Mouse (Mus musculus) hindbrain, postnatal 0 days (tissue): ENCODE results near the gene Scyl3. TPM values are rescaled to one million over a fixed set of nuclear protein-coding genes. Genes with fewer than 3 reads are reported as not detected.
A peak's percentile ranks its signal among the peaks of the same experiment; 100 is the strongest.

Experiments used
- ATAC-seq: fragments of 200-750 bp; cut with Nextera tagmentation; 2 replicates; pipeline ENCODE4 v1.8.0; 2017; ENCODE audit warnings: mild to moderate bottlenecking, moderate TSS enrichment, moderate library complexity
- DNase-seq: peaks from one replicate; pipeline ENCODE4 v3.0.0-alpha.2; 2015; ENCODE audit warnings: low spot score
- H3K27ac ChIP-seq: fragments of 300-500 bp; sonication (generic); 2 replicates; pipeline ENCODE4 v1.5.1; 2014; ENCODE audit warnings: mild to moderate bottlenecking
- H3K27me3 ChIP-seq: fragments of 300-500 bp; sonication (generic); 2 replicates; pipeline ENCODE4 v1.6.1; 2014; ENCODE audit warnings: low read length, mixed read lengths; ENCODE audit not compliant: insufficient read depth
- H3K36me3 ChIP-seq: fragments of 300-500 bp; sonication (generic); 2 replicates; pipeline ENCODE4 v1.6.1; 2014; ENCODE audit warnings: low read length, mixed read lengths; ENCODE audit not compliant: insufficient read depth
- H3K4me1 ChIP-seq: fragments of 300-500 bp; sonication (generic); 2 replicates; pipeline ENCODE4 v1.6.1; 2014; ENCODE audit warnings: antibody characterized with exemption, low read length, mixed read lengths; ENCODE audit not compliant: insufficient read depth
- H3K4me2 ChIP-seq: fragments of 300-500 bp; sonication (generic); 2 replicates; pipeline ENCODE4 v1.6.1; 2014; ENCODE audit warnings: low read depth, mild to moderate bottlenecking, low read length, moderate library complexity, mixed read lengths
- H3K4me3 ChIP-seq: fragments of 300-500 bp; sonication (generic); 2 replicates; pipeline ENCODE4 v1.5.1; 2014; ENCODE audit warnings: low read length
- H3K9ac ChIP-seq: fragments of 300-500 bp; sonication (generic); replicated peaks from 2 replicates; pipeline ENCODE4 v1.6.1; 2014; ENCODE audit warnings: mild to moderate bottlenecking, low read length, moderate library complexity, mixed read lengths
- H3K9me3 ChIP-seq: fragments of 300-500 bp; sonication (generic); 2 replicates; pipeline ENCODE4 v1.6.1; 2016; ENCODE audit warnings: low read length, mixed read lengths
- CTCF ChIP-seq: IDR thresholded peaks from 2 replicates; pipeline ENCODE4 v1.5.1; 2016; ENCODE audit warnings: antibody characterized with exemption, control low read depth, low read depth
- WGBS: fragments of 180-500 bp; shearing (Covaris S2); extraction: QIAGEN DNeasy Blood & Tissue Kit; methylation state at CpG from one replicate; pipeline ENCODE4 v1.1.7; 2014; 5-methylcytosine and 5-hydroxymethylcytosine counted together
- polyA plus RNA-seq: library from polyadenylated mRNA; unstranded; fragments of >200 nt; fragmentation: Nextera tagmentation; extraction: Ambion mirVana; gene quantifications from 2 replicates; pipeline ENCODE4 v1.2.1, GENCODE M21; 2015
- total RNA-seq: library from RNA; depleted of rRNA; stranded (reverse); fragments of >200 nt; gene quantifications from 2 replicates; pipeline ENCODE4 v1.2.3, GENCODE M21; 2014

Gene Scyl3
- total and polyA plus RNA-seq, 2 experiments from 2014 or later = 14.2 to 15.2 TPM

GRCm38 (mm10) chr1:163917349-163918160 lies 11.3 kb upstream of the Scyl3 start:
- WGBS = 98% methylated on average over 5 of the region's 5 CpGs

DNA sequence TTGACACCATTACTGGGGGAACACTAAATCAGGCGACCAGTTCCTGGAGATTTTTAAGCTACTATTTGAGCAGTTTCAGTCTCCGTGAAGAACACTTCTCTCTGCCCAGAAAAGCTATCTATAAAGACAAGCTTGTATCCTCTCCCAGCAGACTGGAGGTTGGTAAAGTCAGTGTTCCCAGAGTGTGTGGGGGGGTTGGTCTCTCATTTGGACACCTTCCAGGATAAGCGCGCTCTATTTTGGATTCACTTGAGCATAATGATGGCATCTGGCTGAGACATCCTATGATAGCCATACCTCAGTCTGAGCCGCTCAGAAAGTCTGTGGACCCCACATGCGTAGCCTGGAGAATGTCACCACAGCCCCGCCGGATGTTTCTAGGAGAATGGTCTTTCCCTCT lies 4.8 kb upstream of the Scyl3 start:
- no peak for ATAC-seq
- H3K4me3 ChIP-seq = no peak overlapping the region
- no peaks in the 10 kb centered on the region for H3K27me3 ChIP-seq
- no peak for TF ChIP-seq CTCF
- 70% methylated on average over 8 of the region's 8 CpGs for WGBS
- no peaks in the 10 kb centered on the region for H3K36me3 ChIP-seq
- DNase-seq = no peak
- no peaks in the 10 kb centered on the region for H3K4me1 ChIP-seq
- no peak overlapping the region for H3K27ac ChIP-seq
- no peak overlapping the region for H3K9ac ChIP-seq
- H3K4me2 ChIP-seq = no peak overlapping the region
- H3K9me3 ChIP-seq = no peaks in the 10 kb centered on the region

More at GRCm38 (mm10) chr1:163917349-163918160, 11.3 kb upstream of the Scyl3 start:
- no peak overlapping the region for H3K9ac ChIP-seq
- no peaks in the 10 kb centered on the region for H3K4me1 ChIP-seq
- no peak overlapping the region for H3K4me2 ChIP-seq
- no peaks in the 10 kb centered on the region; the same call in 1 of the 2 replicates for H3K36me3 ChIP-seq
- H3K27me3 ChIP-seq = no peaks in the 10 kb centered on the region
- no peaks in the 10 kb centered on the region for H3K9me3 ChIP-seq
- ATAC-seq (no peak), DNase-seq (no peak)
- H3K27ac ChIP-seq = no peak overlapping the region
- no peak overlapping the region for H3K4me3 ChIP-seq
- no peak for TF ChIP-seq CTCF

- H3K27ac ChIP-seq = peak overlapping the region; percentile 78
- peaks cover 13% of the 10 kb centered on the region; the same call in 1 of the 2 replicates for H3K36me3 ChIP-seq
- peak; percentile 9; the same call in 1 of the 2 replicates for TF ChIP-seq CTCF
- no peaks in the 10 kb centered on the region for H3K9me3 ChIP-seq
- peaks cover 5% of the 10 kb centered on the region for H3K4me1 ChIP-seq
- peak; percentile 97 for DNase-seq
- WGBS = under 1% methylated on average over 77 of the region's 77 CpGs
- H3K4me2 ChIP-seq = peak overlapping the region; percentile 79
- peak overlapping the region; percentile 93 for H3K4me3 ChIP-seq
- H3K9ac ChIP-seq = peak overlapping the region; percentile 97
- peak; percentile 95 for ATAC-seq
- no peaks in the 10 kb centered on the region for H3K27me3 ChIP-seq
Measured at GRCm38 (mm10) chr1:163929636-163930457, 947 bp downstream of the Scyl3 start.

DNA sequence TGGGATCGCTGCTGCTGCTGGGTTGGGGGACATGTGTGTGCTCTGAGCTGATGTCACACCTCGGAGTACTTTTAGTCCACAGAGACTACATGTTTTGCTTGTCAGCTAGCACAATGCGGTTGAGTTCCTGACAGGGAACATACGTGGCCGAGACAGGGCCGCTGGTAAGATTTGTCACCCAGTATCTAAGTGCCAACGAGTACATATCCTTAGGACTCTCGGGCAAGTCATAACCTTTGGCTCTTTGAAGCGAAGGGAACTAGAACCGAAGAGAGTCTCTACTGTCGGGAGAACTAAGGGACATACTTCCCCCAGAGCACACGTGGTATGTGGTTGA lies 1.5 kb downstream of the Scyl3 start:
- WGBS = 4% methylated on average over 12 of the region's 12 CpGs
- Histone ChIP-seq H3K4me3 (peak overlapping the region; percentile 93), H3K27ac (peak overlapping the region; percentile 78), H3K36me3 (peaks cover 17% of the 10 kb centered on the region; the same call in 1 of the 2 replicates), H3K4me1 (peaks cover 5% of the 10 kb centered on the region), H3K27me3 (no peaks in the 10 kb centered on the region), H3K9me3 (no peaks in the 10 kb centered on the region), H3K9ac (peak overlapping the region; percentile 97), H3K4me2 (peak overlapping the region; percentile 79)
- DNase-seq (no peak), ATAC-seq (peak; percentile 50; the same call in 1 of the 2 replicates)
- TF ChIP-seq CTCF = no peak

DNA sequence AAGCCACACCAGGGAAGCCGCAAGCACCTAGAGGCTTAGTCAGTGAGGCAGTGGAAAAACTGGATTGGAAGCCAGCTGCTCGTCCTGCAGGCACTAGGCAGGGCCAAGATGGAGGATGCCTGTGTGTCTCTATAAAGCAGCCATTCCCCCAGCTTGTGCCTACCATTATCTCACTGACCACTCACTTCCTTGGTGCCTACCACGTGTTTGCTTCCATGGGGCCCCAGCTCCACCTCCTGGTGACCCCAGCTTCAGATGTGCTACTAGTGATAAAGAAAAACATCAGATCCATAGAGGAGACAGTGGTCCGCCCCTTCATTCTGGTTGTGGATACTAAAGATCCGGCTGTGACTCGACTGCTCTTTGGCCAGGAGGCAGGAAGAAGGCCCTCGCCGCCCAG lies 2.9 kb downstream of the Scyl3 start:
- no peak for ATAC-seq
- DNase-seq = no peak
- Histone ChIP-seq H3K9me3 (no peaks in the 10 kb centered on the region), H3K9ac (no peak overlapping the region), H3K4me2 (no peak overlapping the region), H3K36me3 (peaks cover 24% of the 10 kb centered on the region; the same call in 1 of the 2 replicates), H3K4me1 (peaks cover 5% of the 10 kb centered on the region), H3K27me3 (no peaks in the 10 kb centered on the region), H3K4me3 (no peak overlapping the region), H3K27ac (no peak overlapping the region)
- no peak for TF ChIP-seq CTCF
- 85% methylated on average over 8 of the region's 8 CpGs for WGBS

DNA sequence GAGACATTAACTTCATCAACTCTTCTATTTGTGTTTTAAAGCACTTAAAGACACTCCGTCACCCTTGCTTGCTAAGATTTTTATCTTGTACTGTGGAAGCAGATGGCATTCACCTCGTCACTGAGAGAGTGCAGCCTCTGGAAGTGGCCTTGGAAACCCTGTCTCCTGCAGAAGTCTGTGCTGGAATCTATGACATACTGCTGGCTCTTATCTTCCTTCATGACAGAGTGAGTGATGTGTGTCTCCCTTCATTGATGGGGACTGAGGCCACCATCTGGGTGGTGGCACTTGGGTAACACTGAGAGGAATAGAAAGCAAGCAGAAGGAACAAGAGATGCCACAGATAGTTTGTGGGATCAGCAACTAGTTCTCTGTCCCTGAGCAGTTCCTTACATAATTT lies 5.7 kb downstream of the Scyl3 start:
- Histone ChIP-seq H3K4me1 (peaks cover 5% of the 10 kb centered on the region), H3K9ac (no peak overlapping the region), H3K4me2 (no peak overlapping the region), H3K4me3 (no peak overlapping the region), H3K9me3 (no peaks in the 10 kb centered on the region), H3K27me3 (no peaks in the 10 kb centered on the region), H3K27ac (no peak overlapping the region), H3K36me3 (peaks cover 40% of the 10 kb centered on the region)
- TF ChIP-seq CTCF = no peak
- DNase-seq (no peak), ATAC-seq (no peak)
- 93% methylated on average over 2 of the region's 2 CpGs for WGBS
